Mouse (Mus musculus): Measurements from ENCODE around the gene Sox8. TPM values are rescaled to one million over a fixed set of nuclear protein-coding genes. Genes with fewer than 3 reads are reported as not detected.
A peak's percentile ranks its signal among the peaks of the same experiment; 100 is the strongest.

Sox8 gene
- polyA plus RNA-seq, 1 experiment from 2014 or later, result 7.9 TPM

GRCm38 (mm10) chr17:25597537-25597936 is 27.1 kb upstream of the Sox8 start:
- Histone ChIP-seq H3K4me2 (replicated peaks) (no peak overlapping the region), H3K27ac (no peak overlapping the region), H3K36me3 (peaks cover 20% of the 10 kb centered on the region), H3K27me3 (no peaks in the 10 kb centered on the region), H3K9me3 (no peaks in the 10 kb centered on the region), H3K4me3 (replicated peaks) (no peak overlapping the region), H3K9ac (replicated peaks) (peak overlapping the region; percentile 39; the same call in 1 of the 2 replicates), H3K4me1 (replicated peaks) (no peaks in the 10 kb centered on the region; the same call in 1 of the 2 replicates)
- no peak for ATAC-seq
- 88% methylated on average over 3 of the region's 3 CpGs for WGBS

- Histone ChIP-seq H3K4me1 (replicated peaks) (no peaks in the 10 kb centered on the region; the same call in 1 of the 2 replicates), H3K36me3 (peaks cover 30% of the 10 kb centered on the region), H3K27me3 (no peaks in the 10 kb centered on the region), H3K9ac (replicated peaks) (no peak overlapping the region), H3K4me3 (replicated peaks) (no peak overlapping the region), H3K4me2 (replicated peaks) (no peak overlapping the region), H3K9me3 (no peaks in the 10 kb centered on the region), H3K27ac (no peak overlapping the region)
- ATAC-seq, result no peak
- WGBS, result 87% methylated on average over 5 of the region's 5 CpGs
Observed at GRCm38 (mm10) chr17:25595495-25595894, 25.0 kb upstream of the Sox8 start.

GRCm38 (mm10) chr17:25593411-25594261 is 23.1 kb upstream of the Sox8 start:
- Histone ChIP-seq H3K36me3 (peaks cover 49% of the 10 kb centered on the region), H3K9ac (replicated peaks) (no peak overlapping the region), H3K27me3 (no peaks in the 10 kb centered on the region), H3K4me2 (replicated peaks) (no peak overlapping the region), H3K27ac (no peak overlapping the region), H3K4me1 (replicated peaks) (no peaks in the 10 kb centered on the region; the same call in 1 of the 2 replicates), H3K9me3 (no peaks in the 10 kb centered on the region), H3K4me3 (replicated peaks) (no peak overlapping the region)
- ATAC-seq, result no peak
- 76% methylated on average over 22 of the region's 22 CpGs for WGBS

- H3K27me3 ChIP-seq, result no peaks in the 10 kb centered on the region
- no peak overlapping the region for H3K4me3 ChIP-seq (replicated peaks)
- no peak overlapping the region for H3K27ac ChIP-seq
- no peaks in the 10 kb centered on the region for H3K9me3 ChIP-seq
- no peak overlapping the region for H3K4me2 ChIP-seq (replicated peaks)
- no peak overlapping the region for H3K9ac ChIP-seq (replicated peaks)
- no peaks in the 10 kb centered on the region for H3K4me1 ChIP-seq (replicated peaks)
- peaks cover 56% of the 10 kb centered on the region for H3K36me3 ChIP-seq
- ATAC-seq, result no peak
- WGBS, result 89% methylated on average over 6 of the region's 6 CpGs
Observed at GRCm38 (mm10) chr17:25592336-25592735, 21.9 kb upstream of the Sox8 start.

- H3K4me2 ChIP-seq (replicated peaks), result no peak overlapping the region
- H3K4me1 ChIP-seq (replicated peaks), result no peaks in the 10 kb centered on the region
- H3K9ac ChIP-seq (replicated peaks), result no peak overlapping the region
- H3K9me3 ChIP-seq, result no peaks in the 10 kb centered on the region
- no peak for ATAC-seq
- H3K27me3 ChIP-seq, result no peaks in the 10 kb centered on the region
- H3K27ac ChIP-seq, result no peak overlapping the region
- no peak overlapping the region for H3K4me3 ChIP-seq (replicated peaks)
- WGBS, result 89% methylated on average over 4 of the region's 4 CpGs
- peaks cover 56% of the 10 kb centered on the region for H3K36me3 ChIP-seq
Observed at GRCm38 (mm10) chr17:25590985-25591384, 20.5 kb upstream of the Sox8 start.

GRCm38 (mm10) chr17:25590068-25590467 is 19.6 kb upstream of the Sox8 start:
- WGBS, result 97% methylated on average over 6 of the region's 6 CpGs
- Histone ChIP-seq H3K27ac (no peak overlapping the region), H3K9me3 (no peaks in the 10 kb centered on the region), H3K9ac (replicated peaks) (no peak overlapping the region), H3K4me3 (replicated peaks) (no peak overlapping the region), H3K4me1 (replicated peaks) (no peaks in the 10 kb centered on the region), H3K36me3 (peaks cover 62% of the 10 kb centered on the region), H3K4me2 (replicated peaks) (no peak overlapping the region), H3K27me3 (no peaks in the 10 kb centered on the region)
- no peak for ATAC-seq

- H3K4me2 ChIP-seq (replicated peaks), result no peak overlapping the region
- ATAC-seq, result no peak
- no peak overlapping the region for H3K4me3 ChIP-seq (replicated peaks)
- H3K9ac ChIP-seq (replicated peaks), result no peak overlapping the region
- 92% methylated on average over 9 of the region's 9 CpGs for WGBS
- H3K27me3 ChIP-seq, result no peaks in the 10 kb centered on the region
- H3K9me3 ChIP-seq, result no peaks in the 10 kb centered on the region
- H3K27ac ChIP-seq, result no peak overlapping the region
- peaks cover 36% of the 10 kb centered on the region for H3K36me3 ChIP-seq
- peaks cover 19% of the 10 kb centered on the region for H3K4me1 ChIP-seq (replicated peaks)
Observed at GRCm38 (mm10) chr17:25584646-25585045, 14.2 kb upstream of the Sox8 start.

- no peak overlapping the region for H3K9ac ChIP-seq (replicated peaks)
- H3K9me3 ChIP-seq, result no peaks in the 10 kb centered on the region
- H3K4me1 ChIP-seq (replicated peaks), result peaks cover 23% of the 10 kb centered on the region
- ATAC-seq, result no peak
- H3K4me2 ChIP-seq (replicated peaks), result no peak overlapping the region
- H3K27ac ChIP-seq, result no peak overlapping the region
- peaks cover 28% of the 10 kb centered on the region for H3K36me3 ChIP-seq
- 91% methylated on average over 8 of the region's 8 CpGs for WGBS
- no peak overlapping the region for H3K4me3 ChIP-seq (replicated peaks)
- H3K27me3 ChIP-seq, result no peaks in the 10 kb centered on the region
Observed at GRCm38 (mm10) chr17:25583858-25584257, 13.4 kb upstream of the Sox8 start.

- Histone ChIP-seq H3K4me3 (replicated peaks) (no peak overlapping the region), H3K36me3 (peaks cover 21% of the 10 kb centered on the region), H3K4me1 (replicated peaks) (peaks cover 30% of the 10 kb centered on the region), H3K9me3 (no peaks in the 10 kb centered on the region), H3K27ac (no peak overlapping the region), H3K27me3 (no peaks in the 10 kb centered on the region), H3K4me2 (replicated peaks) (no peak overlapping the region), H3K9ac (replicated peaks) (no peak overlapping the region; the same call in 1 of the 2 replicates)
- WGBS, result 90% methylated on average over 4 of the region's 4 CpGs
- ATAC-seq, result no peak
Observed at GRCm38 (mm10) chr17:25583099-25583498, 12.6 kb upstream of the Sox8 start.

GRCm38 (mm10) chr17:25582076-25582475 is 11.6 kb upstream of the Sox8 start:
- H3K4me1 ChIP-seq (replicated peaks), result peaks cover 37% of the 10 kb centered on the region
- ATAC-seq, result no peak
- peaks cover 14% of the 10 kb centered on the region for H3K36me3 ChIP-seq
- no peak overlapping the region for H3K4me3 ChIP-seq (replicated peaks)
- H3K27ac ChIP-seq, result no peak overlapping the region
- H3K9me3 ChIP-seq, result no peaks in the 10 kb centered on the region
- H3K27me3 ChIP-seq, result no peaks in the 10 kb centered on the region
- peak overlapping the region; percentile 32; the same call in 1 of the 2 replicates for H3K9ac ChIP-seq (replicated peaks)
- H3K4me2 ChIP-seq (replicated peaks), result no peak overlapping the region
- 82% methylated on average over 8 of the region's 8 CpGs for WGBS

GRCm38 (mm10) chr17:25579332-25580047 is 9.0 kb upstream of the Sox8 start:
- peak overlapping the region; percentile 85 for H3K9ac ChIP-seq (replicated peaks)
- ATAC-seq, result peak; percentile 72
- H3K27me3 ChIP-seq, result peaks cover 1% of the 10 kb centered on the region; the same call in 1 of the 2 replicates
- H3K36me3 ChIP-seq, result no peaks in the 10 kb centered on the region
- H3K4me2 ChIP-seq (replicated peaks), result peak overlapping the region; percentile 85
- 8% methylated on average over 21 of the region's 21 CpGs for WGBS
- no peaks in the 10 kb centered on the region for H3K9me3 ChIP-seq
- H3K4me3 ChIP-seq (replicated peaks), result peak overlapping the region; percentile 72
- peaks cover 44% of the 10 kb centered on the region for H3K4me1 ChIP-seq (replicated peaks)
- peak overlapping the region; percentile 76 for H3K27ac ChIP-seq

- peaks cover 44% of the 10 kb centered on the region for H3K4me1 ChIP-seq (replicated peaks)
- peak within 1 kb of the TSS; percentile 76 for H3K27ac ChIP-seq
- peak within 1 kb of the TSS; percentile 85 for H3K4me2 ChIP-seq (replicated peaks)
- WGBS, result under 1% methylated on average over 31 of the region's 31 CpGs
- ATAC-seq, result peak; percentile 95
- H3K27me3 ChIP-seq, result peaks cover 3% of the 10 kb centered on the region; the same call in 1 of the 2 replicates
- H3K36me3 ChIP-seq, result no peaks in the 10 kb centered on the region
- no peaks in the 10 kb centered on the region for H3K9me3 ChIP-seq
- peak within 1 kb of the TSS; percentile 85 for H3K9ac ChIP-seq (replicated peaks)
- H3K4me3 ChIP-seq (replicated peaks), result peak within 1 kb of the TSS; percentile 72
Observed at GRCm38 (mm10) chr17:25578920-25579319, 8.4 kb upstream of the Sox8 start, which contains the start of gene Lmf1. TSS of gene Lmf1 (plus strand) at chr17:25579085.
